7 mouse cellular contexts compared by ENCODE assay signal in genomic region chr17:31519946-31520838, GRCm38 (mm10). TPM values are rescaled to one million over a fixed set of nuclear protein-coding genes. Genes with fewer than 3 reads are reported as not detected.
DNase-seq lines count a peak whose midpoint lies in the region; ATAC-seq and TF ChIP-seq lines count a peak whose summit lies in the region.

Gene Wdr4 (minus strand): TSS chr17:31519980.
Gene Ndufv3 (plus strand): TSS chr17:31520115.

- intact Hi-C loops in left cerebral cortex, postnatal 4 days (cut with DNase I): loop anchor here (10.0 kb wide), 1 partner anchor 135 kb away; the partner anchor contains the start of gene U2af1

- peak within 1 kb of the TSS; percentile 65 for H3K9ac ChIP-seq in intestine, postnatal 0 days (ENCODE audit: low read depth, low read length)
- H3K9ac ChIP-seq in midbrain, embryonic 12.5 days (replicated peaks): peak within 1 kb of the TSS; percentile 72

- peak; percentile 98 for ATAC-seq in intestine, postnatal 0 days
- peak; percentile 98 for ATAC-seq in midbrain, embryonic 12.5 days (ENCODE audit: low FRiP score, low read depth)

- peak within 1 kb of the TSS; percentile 88 for H3K4me2 ChIP-seq in intestine, postnatal 0 days (replicated peaks; ENCODE audit: low read depth)
- peak within 1 kb of the TSS; percentile 84 for H3K4me2 ChIP-seq in midbrain, embryonic 12.5 days (replicated peaks)

- no peaks in the 10 kb centered on the region for H3K27me3 ChIP-seq in embryonic facial prominence, embryonic 10.5 days (replicated peaks; ENCODE audit: low read depth, poor library complexity, severe bottlenecking)
- no peaks in the 10 kb centered on the region for H3K27me3 ChIP-seq in intestine, postnatal 0 days (replicated peaks; ENCODE audit: control insufficient read depth, insufficient read depth, low read length)
- no peaks in the 10 kb centered on the region for H3K27me3 ChIP-seq in midbrain, embryonic 12.5 days
- no peaks in the 10 kb centered on the region for H3K27me3 ChIP-seq in small intestine, adult 2 months (ENCODE audit: control insufficient read depth, insufficient read depth, low read length)

- no peaks in the 10 kb centered on the region for H3K9me3 ChIP-seq in embryonic facial prominence, embryonic 10.5 days
- H3K9me3 ChIP-seq in intestine, postnatal 0 days (ENCODE audit: control insufficient read depth): no peaks in the 10 kb centered on the region
- H3K9me3 ChIP-seq in midbrain, embryonic 12.5 days: no peaks in the 10 kb centered on the region

- peak within 1 kb of the TSS; percentile 87 for H3K27ac ChIP-seq in embryonic facial prominence, embryonic 10.5 days (replicated peaks)
- H3K27ac ChIP-seq in intestine, postnatal 0 days (ENCODE audit: low read depth, low read length): peak within 1 kb of the TSS; percentile 81
- H3K27ac ChIP-seq in midbrain, embryonic 12.5 days (replicated peaks): peak within 1 kb of the TSS; percentile 42; the same call in 1 of the 2 replicates
- H3K27ac ChIP-seq in small intestine, adult 2 months (ENCODE audit: insufficient read depth, low read depth, low read length): peak within 1 kb of the TSS; percentile 86

- peak; percentile 32; the same call in 1 of the 2 replicates for TF ChIP-seq CTCF in intestine, postnatal 0 days (IDR thresholded peaks at IDR 0.05; ENCODE audit: low read depth)
- TF ChIP-seq CTCF in small intestine, adult 2 months (IDR thresholded peaks at IDR 0.05; ENCODE audit: extremely low read depth, insufficient read length, insufficient replicate concordance, low read depth, low read length): no peak

- peak within 1 kb of the TSS; percentile 88 for H3K4me3 ChIP-seq in embryonic facial prominence, embryonic 10.5 days
- H3K4me3 ChIP-seq in intestine, postnatal 0 days (ENCODE audit: low read depth, low read length): peak within 1 kb of the TSS; percentile 92
- peak within 1 kb of the TSS; percentile 81 for H3K4me3 ChIP-seq in midbrain, embryonic 12.5 days
- peak within 1 kb of the TSS; percentile 98 for H3K4me3 ChIP-seq in small intestine, adult 2 months (ENCODE audit: low read depth, low read length)

- peak; percentile 99 for DNase-seq in adrenal gland, postnatal 10 days
- DNase-seq in embryonic facial prominence, embryonic 10.5 days (ENCODE audit: low spot score): peak; percentile 99
- peak; percentile 97 for DNase-seq in gonadal fat pad, adult 2 months (ENCODE audit: low read depth)
- peak; percentile 98 for DNase-seq in left cerebral cortex, postnatal 4 days

- peaks cover 24% of the 10 kb centered on the region for H3K4me1 ChIP-seq in embryonic facial prominence, embryonic 10.5 days
- H3K4me1 ChIP-seq in intestine, postnatal 0 days (replicated peaks; ENCODE audit: control insufficient read depth, insufficient read depth, low read length): 0 out of 2 replicates have a peak, but pooled peaks cover 4% of the 10 kb centered on the region
- H3K4me1 ChIP-seq in midbrain, embryonic 12.5 days: peaks cover 17% of the 10 kb centered on the region
- H3K4me1 ChIP-seq in small intestine, adult 2 months (ENCODE audit: control insufficient read depth, insufficient read depth, insufficient read length, low read length): peaks cover 4% of the 10 kb centered on the region

- WGBS in embryonic facial prominence, embryonic 10.5 days: under 1% methylated on average over 45 of the region's 45 CpGs
- under 1% methylated on average over 45 of the region's 45 CpGs for WGBS in intestine, postnatal 0 days
- WGBS in midbrain, embryonic 12.5 days: under 1% methylated on average over 45 of the region's 45 CpGs
- WGBS in small intestine, adult 2 months: under 1% methylated on average over 45 of the region's 45 CpGs

- H3K36me3 ChIP-seq in embryonic facial prominence, embryonic 10.5 days (replicated peaks): peaks cover 31% of the 10 kb centered on the region
- H3K36me3 ChIP-seq in intestine, postnatal 0 days (ENCODE audit: control insufficient read depth, insufficient read depth): peaks cover 10% of the 10 kb centered on the region
- H3K36me3 ChIP-seq in midbrain, embryonic 12.5 days: peaks cover 13% of the 10 kb centered on the region
- H3K36me3 ChIP-seq in small intestine, adult 2 months (ENCODE audit: control insufficient read depth, insufficient read depth, low read length): peaks cover 14% of the 10 kb centered on the region

- TF ChIP-seq POLR2A in small intestine, adult 2 months (IDR thresholded peaks at IDR 0.05; ENCODE audit: low read depth, low read length): peak; percentile 83

RNA-seq across cellular contexts. Expression of gene Wdr4, which starts in this region (rescaled TPM):
- total RNA-seq in adrenal gland, postnatal 10 days (2021): 10 to 100 TPM; 22.9 to 28.0 TPM
- 67.7 and 73.5 TPM in 2 replicates for polyA plus RNA-seq in embryonic facial prominence, embryonic 10.5 days (2016; fragmentation: Nextera tagmentation; extraction: Ambion mirVana)
- polyA plus RNA-seq in gonadal fat pad, adult 2 months (2012; rRNA removed): 30.0 and 30.8 TPM in 2 replicates
- polyA plus RNA-seq in intestine, postnatal 0 days (2015; fragmentation: Nextera tagmentation; extraction: Ambion mirVana): 11.7 and 12.5 TPM in 2 replicates
- 10 to 100 TPM; 41.6 to 44.5 TPM for total RNA-seq in left cerebral cortex, postnatal 4 days (2021)
- polyA plus RNA-seq in midbrain, embryonic 12.5 days (2016; fragmentation: Nextera tagmentation; extraction: Ambion mirVana): 42.2 and 43.7 TPM in 2 replicates
- polyA plus RNA-seq in small intestine, adult 2 months (2012; rRNA removed): 13.5 and 25.4 TPM in 2 replicates

RNA-seq across cellular contexts. Expression of gene Ndufv3, which starts in this region (rescaled TPM):
- 100 to 1,000 TPM; 637 to 664 TPM for total RNA-seq in adrenal gland, postnatal 10 days (2021)
- polyA plus RNA-seq in embryonic facial prominence, embryonic 10.5 days (2016; fragmentation: Nextera tagmentation; extraction: Ambion mirVana): 242 and 244 TPM in 2 replicates
- 295 and 351 TPM in 2 replicates for polyA plus RNA-seq in gonadal fat pad, adult 2 months (2012; rRNA removed)
- 534 and 558 TPM in 2 replicates for polyA plus RNA-seq in intestine, postnatal 0 days (2015; fragmentation: Nextera tagmentation; extraction: Ambion mirVana)
- total RNA-seq in left cerebral cortex, postnatal 4 days (2021): 100 to 1,000 TPM; 269 to 291 TPM
- 257 and 265 TPM in 2 replicates for polyA plus RNA-seq in midbrain, embryonic 12.5 days (2016; fragmentation: Nextera tagmentation; extraction: Ambion mirVana)
- polyA plus RNA-seq in small intestine, adult 2 months (2012; rRNA removed): 156 and 168 TPM in 2 replicates

Comparison
In these comparisons a context has a peak if more than half of its experiments do, and no peak if none do; other contexts are left out.
1. Peak in every context shown above with its lines: DNase-seq, ATAC-seq, H3K4me3 ChIP-seq and H3K27ac ChIP-seq.